Mouse (Mus musculus): ENCODE data around the gene Tuft1. TPM values are rescaled to one million over a fixed set of nuclear protein-coding genes. Genes with fewer than 3 reads are reported as not detected.
"Not testable (repeated sequence)": the region's sequence is repeated elsewhere in the genome, so short reads cannot be mapped to it uniquely, and the experiment has no call there.

Gene Tuft1
- total RNA-seq, 2 experiments from 2014 or later = 8.1 to 10.2 TPM

DNA sequence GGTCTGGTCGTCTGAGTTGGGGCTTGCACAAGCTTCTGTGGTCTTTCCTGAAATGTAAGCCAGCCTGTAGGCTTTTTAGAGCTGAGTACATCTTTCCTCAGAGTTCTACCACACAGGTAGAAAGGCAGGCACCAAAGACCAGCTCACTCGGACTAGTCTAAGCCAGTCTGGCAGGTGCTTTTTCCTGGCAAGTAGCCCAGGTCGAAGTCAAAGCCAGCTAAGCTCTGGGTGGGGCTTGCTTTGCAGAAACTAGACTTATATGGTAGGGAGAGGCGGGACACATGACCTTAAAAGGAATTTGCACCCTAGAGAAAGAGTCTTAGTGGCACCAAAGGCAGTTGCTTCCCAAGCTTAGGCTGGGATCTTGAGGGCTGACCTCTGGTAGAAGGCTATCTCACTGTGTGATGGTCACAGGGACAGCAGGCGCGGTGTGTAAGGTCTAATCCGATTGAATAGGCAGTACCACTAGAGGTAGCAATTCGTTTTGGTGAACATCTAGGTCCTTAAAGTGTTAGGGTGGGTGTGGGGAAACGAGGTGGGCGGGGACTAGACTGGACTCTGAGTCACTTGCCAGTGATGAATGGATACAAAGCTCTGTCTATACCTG, 573 bp upstream of the Tuft1 start:
- DNase-seq = peak; percentile 18

DNA sequence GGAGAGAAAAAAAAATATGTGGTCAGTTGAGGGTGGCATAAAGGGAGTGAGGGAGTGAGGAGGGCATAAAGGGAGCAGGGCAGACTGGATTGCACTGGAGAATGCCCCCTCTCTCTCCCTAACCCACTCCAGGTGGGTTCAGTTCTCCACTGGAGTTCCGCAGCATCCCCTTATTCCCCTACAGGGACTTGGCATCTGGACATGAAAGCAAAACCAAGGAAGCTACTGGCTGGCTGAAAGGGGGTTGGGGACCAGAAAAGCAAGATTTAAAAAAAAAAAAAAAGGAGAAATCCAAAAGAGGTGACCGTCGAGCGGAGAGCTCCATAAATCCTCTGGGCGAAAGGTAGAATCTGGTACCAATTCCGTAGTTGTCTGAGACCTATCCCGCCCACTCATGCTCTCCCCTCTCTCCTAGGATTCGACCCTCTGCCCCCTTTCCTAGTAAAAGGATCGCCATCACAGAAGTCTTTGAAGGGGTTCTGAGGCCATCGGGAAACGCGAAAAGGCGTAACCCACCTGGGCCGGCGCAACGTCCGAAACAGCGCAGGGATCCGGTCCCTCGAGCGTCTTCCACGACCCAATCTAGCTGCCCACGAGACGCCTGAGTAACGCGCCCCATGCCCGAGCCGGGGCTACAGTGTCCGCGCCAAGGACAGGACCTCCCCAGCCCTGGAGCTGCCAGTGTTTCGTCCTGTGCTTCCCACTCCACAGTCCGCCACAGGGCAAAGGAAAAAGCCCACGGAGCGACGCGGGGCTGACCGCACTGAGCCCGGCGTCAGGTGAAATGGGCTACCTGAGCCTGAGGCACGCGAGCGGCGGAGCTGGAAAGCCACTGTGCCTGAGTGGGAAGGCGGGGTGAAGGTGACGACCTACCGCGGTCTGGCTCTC, 576 bp downstream of the Tuft1 start:
- not testable (repeated sequence) for DNase-seq

DNA sequence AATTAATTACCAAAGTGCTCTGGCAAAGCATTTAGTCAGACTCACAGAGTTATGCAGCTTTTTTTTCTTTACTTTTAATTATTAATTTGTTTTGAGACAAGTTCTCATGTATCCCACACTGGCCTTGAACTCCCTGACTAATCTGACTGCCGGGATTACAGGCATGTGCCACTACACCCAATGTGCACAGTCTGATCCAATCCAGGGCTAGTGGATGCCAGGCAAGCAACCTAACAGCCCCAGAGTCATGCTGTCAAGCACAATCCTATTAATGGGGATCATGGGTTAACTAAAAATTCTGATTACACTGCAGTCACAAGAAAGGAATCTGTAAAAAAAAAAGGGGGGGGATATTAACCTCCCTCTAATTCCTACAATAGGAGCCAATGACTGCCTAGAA, 4.7 kb downstream of the Tuft1 start:
- DNase-seq = not testable (repeated sequence)

GRCm38 (mm10) chr3:94650409-94650808, 8.3 kb downstream of the Tuft1 start:
- DNase-seq = no peak

DNA sequence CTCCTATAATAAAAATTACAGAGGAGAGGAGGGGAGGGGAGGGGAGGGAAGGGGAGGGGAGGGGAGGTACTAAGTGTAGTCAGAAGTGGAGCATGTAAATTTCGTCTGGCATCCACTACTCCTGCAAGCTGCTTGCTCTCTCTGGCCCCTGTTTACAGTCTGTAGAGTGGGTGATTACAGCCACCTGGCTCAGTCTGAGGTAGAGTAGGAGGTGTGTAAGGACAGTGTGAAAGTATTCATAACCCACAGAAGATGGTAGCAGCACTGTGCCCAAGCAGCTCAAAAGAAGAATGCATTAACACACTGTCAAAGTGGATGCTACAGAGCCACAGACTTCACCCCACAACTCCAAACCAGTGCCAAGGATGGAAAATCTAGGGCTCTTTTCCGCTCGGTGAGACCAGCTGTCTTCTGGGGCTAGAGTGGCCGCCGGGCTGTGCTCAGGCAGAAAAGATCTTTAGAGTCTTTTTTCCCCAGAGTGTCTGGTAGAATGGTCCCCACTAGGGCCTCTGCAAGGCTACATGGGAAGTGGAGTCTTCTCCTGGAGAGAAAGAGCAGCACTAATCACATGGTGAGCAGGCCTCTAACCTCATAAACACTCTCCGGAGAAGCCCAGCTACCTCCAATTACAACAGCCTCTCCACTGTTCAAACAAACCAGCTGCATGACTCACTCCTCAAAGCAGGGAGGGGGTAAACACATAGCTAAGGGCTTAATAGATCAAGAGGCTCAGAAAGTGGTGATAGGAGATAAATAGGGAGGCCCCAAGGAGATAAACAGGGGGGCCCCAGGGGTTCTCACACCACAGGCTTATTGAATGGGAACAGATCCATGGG, 9.7 kb downstream of the Tuft1 start:
- peak; percentile 10 for DNase-seq

DNA sequence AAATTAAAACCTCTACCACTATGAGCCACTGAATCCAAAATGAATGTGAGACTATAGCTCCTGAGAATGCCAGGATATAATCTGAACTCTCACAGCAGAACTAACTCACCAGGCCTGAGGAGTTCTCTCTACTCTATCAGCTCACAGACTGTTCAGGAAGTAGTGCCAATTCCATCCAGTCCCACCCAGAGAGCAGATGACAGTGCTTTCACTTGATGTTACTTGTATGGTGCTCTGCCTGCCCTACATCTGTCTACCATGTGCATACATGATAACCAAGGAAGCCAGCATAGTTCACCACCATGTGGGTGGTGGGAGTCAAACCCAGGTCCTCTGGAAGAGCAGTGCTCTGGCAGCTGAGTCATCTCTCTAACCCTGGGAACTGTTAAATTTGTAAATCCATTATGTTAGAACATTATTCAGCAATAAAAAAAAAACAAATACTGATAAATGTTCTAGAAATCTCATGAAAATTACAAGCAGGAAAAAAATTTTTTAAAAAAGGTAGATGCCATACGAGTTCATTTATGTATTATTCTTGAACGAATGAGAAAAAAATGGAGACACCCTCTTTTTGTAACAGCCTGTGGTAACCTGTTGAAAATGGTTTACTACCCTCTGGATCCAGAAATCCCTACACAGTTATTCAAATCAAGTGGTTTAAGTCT, 16.0 kb downstream of the Tuft1 start, which contains the start of gene Gm10972:
TSS of gene Gm10972 (plus strand) at position 618 of the 668 bp plus-strand sequence.
- DNase-seq = not testable (repeated sequence)

DNA sequence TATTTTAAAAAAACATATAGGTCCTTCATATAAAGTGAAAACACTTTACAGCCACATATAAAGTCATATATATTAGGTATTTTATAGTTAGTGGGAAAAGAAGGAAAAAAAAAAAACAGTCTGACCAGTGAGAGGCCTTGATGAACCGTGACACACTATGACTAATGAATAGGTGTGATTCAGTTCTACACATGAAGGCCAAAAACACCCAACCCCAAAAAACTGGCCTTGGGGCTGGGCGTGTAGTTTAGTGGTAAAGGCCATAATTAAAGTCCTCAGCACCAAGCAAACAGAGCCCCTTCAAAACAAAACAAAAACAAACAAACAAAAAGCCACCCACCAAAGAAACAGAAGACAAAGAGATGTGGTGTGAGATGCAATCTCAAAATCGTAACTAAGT, 28.8 kb downstream of the Tuft1 start:
- no peak for DNase-seq

GRCm38 (mm10) chr3:94628712-94629111, 30.0 kb downstream of the Tuft1 start:
- no peak for DNase-seq

- DNase-seq = no peak
Measured at GRCm38 (mm10) chr3:94624281-94624680, 34.4 kb downstream of the Tuft1 start.

- DNase-seq = no peak
Measured at GRCm38 (mm10) chr3:94622550-94622949, 36.1 kb downstream of the Tuft1 start.

DNA sequence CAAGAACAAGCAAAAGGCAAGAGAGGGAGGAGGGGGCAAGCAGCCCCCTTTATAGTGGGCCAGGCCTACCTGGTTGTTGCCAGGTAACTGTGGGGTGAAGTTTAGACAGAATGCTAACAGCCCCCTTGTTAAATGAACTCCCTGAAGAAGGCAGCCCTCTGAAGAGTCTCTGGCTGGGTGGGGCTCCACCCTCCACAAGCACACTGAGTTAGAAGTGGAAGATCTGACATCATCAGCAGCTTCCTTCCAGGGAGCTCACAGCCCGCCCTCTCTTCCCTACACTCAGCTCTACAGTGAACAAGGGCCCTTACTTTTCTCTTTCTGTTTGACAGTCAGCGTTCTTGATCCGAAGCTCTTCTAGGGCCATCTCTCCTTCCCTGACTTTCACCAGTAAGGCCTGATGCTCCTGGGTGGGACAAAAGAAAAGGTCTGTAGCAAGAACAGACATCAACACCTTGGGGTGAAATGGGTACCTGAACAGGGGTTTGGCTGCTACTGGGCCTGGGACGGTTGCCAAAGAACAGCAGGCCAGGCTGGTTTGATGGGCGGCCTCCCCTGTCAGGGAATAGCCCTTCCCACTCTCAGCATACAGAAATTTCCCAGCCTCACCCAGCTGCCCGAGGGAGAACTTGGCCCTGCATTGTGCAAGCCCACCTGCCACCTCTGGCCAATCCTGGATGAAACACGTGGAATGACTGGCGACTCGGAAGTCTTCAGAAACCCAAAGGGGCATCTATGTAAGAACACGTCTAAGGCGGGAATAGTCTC, 36.7 kb downstream of the Tuft1 start:
- DNase-seq = peak; percentile 29

- peak; percentile 47 for DNase-seq
Measured at GRCm38 (mm10) chr3:94616717-94617116, 42.0 kb downstream of the Tuft1 start.

DNA sequence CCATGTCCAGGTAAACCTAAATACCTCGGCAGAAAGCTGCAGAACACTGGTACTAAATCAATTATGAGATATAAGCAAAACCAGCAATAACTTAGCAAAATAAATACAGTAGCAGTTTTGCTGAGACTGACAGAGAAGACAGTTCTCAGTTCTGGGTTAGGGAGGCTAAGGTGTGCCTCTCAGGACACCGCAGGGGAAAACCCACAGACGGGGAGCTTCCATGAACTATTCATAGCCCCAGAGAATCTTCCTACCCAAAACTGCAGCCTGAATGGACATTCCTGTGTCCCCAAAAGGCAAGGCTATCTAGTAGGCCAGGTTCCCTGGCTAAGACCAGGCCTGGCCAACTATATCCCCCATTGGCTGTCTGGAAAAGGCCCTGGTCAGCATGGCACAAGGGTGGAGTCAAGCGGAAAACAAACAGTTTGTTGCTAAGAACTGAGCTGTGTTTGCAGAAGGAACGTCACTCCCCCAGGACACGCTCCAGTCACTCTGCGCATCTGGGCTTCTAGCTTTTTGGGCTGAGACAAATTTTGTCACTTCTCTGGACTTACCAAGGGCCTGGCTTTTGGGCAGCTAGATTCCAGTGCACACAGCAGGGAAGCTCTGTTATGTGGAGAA, 45.3 kb downstream of the Tuft1 start:
- peak; percentile 11 for DNase-seq

- DNase-seq = no peak
Measured at GRCm38 (mm10) chr3:94612274-94612673, 46.4 kb downstream of the Tuft1 start.

DNA sequence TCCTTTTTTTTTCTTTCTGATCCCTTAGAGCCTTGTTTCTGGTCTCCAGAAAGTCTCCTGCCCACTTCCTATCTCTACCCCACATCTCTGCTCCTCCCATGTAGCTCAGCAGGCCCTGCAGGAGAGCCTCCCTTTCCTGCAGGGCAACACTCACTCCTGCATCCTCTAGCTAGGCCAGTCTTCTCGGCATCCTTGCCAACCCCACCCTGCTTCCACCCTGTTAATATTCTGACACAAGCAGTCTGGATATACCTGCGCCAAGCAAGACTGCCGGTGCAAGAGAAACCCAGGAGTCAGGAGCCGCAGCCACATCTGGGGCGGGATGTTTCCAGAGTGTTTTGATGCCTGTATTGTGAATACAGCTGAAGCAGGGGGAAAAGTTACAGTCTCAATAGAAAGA, 46.8 kb downstream of the Tuft1 start:
- no peak for DNase-seq

DNA sequence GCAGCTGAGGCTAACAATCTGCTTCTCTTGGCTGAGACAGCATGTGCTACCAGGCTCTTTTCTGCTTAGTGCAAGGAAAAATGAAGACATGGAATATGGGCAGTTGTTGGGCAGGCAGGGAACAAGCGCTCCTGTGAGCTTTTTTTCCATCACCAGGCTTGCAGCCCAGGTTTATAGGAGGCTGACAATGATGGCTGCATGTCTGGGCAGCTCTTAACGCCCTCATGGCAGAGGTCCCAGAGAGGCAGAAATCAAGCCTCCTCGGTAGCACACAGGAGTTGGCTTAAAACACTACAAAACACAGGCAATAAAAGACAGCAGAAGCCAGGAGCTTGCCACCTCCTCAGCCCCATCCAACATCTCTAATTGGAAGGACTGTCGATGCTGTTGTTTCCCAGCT, 47.3 kb downstream of the Tuft1 start:
- no peak for DNase-seq

GRCm38 (mm10) chr3:94610581-94610980, 48.1 kb downstream of the Tuft1 start:
- no peak for DNase-seq

GRCm38 (mm10) chr3:94609621-94610020, 49.1 kb downstream of the Tuft1 start:
- DNase-seq = no peak

- DNase-seq = peak; percentile 67
Measured at GRCm38 (mm10) chr3:94601959-94602358, 56.7 kb downstream of the Tuft1 start.

DNA sequence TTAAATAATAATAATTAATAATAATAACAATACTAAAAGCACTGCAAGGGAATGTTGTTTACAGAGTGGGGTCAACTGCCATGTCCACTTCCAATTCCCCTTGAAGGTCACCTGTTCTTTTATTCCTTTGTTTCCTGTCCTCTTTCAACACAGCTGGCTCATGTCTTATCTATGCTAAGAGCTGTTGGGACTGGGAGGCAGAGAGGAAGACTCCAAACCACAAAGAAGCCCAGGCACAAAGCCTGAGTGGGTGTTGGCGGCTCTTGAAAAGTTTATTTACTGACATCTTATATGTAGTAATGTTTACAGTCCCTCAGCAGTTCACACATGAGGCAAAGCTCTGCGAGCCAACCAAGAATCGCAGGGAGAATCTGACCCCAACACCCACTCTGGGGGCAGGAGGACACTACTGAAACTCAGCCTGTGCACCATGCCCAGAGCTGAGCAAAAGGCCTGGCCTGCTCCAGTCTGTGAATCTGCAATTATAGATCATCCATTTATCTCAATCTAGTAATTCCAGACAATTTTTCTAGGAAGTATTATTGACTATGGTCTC, 61.4 kb downstream of the Tuft1 start:
- no peak for DNase-seq

DNA sequence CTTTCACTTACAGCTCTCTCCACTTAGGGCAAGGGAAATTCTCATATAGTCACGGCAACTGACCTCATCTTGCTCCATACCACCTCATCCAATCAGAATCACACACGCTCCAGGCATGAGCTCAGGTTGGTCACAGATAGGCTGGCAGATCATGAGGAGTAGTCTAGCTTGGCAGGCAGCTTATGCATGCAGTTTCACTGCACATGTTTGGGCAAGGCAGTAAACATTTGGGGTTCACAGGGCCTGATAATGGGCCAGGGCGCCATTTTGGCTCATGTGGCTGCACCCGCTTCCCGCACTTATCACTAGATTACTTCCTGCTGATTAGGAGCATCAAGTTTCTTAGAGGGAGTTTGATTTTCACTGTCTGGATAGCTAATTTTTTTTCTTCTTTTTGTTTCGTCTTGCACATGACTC, 62.8 kb downstream of the Tuft1 start:
- no peak for DNase-seq

Data from heart, postnatal 4 days (tissue).